Mouse (Mus musculus) thymus, adult 2 months (tissue): ENCODE data around the gene Plgrkt. TPM values are rescaled to one million over a fixed set of nuclear protein-coding genes. Genes with fewer than 3 reads are reported as not detected.
"Not testable (repeated sequence)": the region's sequence is repeated elsewhere in the genome, so short reads cannot be mapped to it uniquely, and the experiment has no call there.

Experiments
- DNase-seq: peaks from one replicate; pipeline ENCODE4 v3.0.0; 2021
- H3K27ac ChIP-seq: fragments of 200-500 bp; 2 replicates; pipeline ENCODE4 v1.5.1; 2012; ENCODE audit warnings: low read length, control low read depth; ENCODE audit not compliant: control insufficient read depth, insufficient read depth
- H3K27me3 ChIP-seq: fragments of 200-500 bp; 2 replicates; pipeline ENCODE4 v1.6.1; 2012; ENCODE audit warnings: mild to moderate bottlenecking, low read length, moderate library complexity, mixed read lengths; ENCODE audit not compliant: control insufficient read depth, insufficient read depth
- H3K36me3 ChIP-seq: fragments of 200-500 bp; 2 replicates; pipeline ENCODE4 v1.6.1; 2012; ENCODE audit warnings: mild to moderate bottlenecking, low read length, moderate library complexity; ENCODE audit not compliant: control insufficient read depth, insufficient read depth
- H3K4me1 ChIP-seq: fragments of 200-500 bp; replicated peaks from 2 replicates; pipeline ENCODE4 v1.6.1; 2012; ENCODE audit warnings: low read length; ENCODE audit not compliant: control insufficient read depth, insufficient read depth
- H3K4me3 ChIP-seq: fragments of 200-500 bp; 2 replicates; pipeline ENCODE4 v1.5.1; 2012; ENCODE audit warnings: mild to moderate bottlenecking, low read length, control low read depth, moderate library complexity; ENCODE audit not compliant: control insufficient read depth, insufficient read depth
- CTCF ChIP-seq: fragments of 200-500 bp; IDR thresholded peaks from 2 replicates; pipeline ENCODE4 v1.5.1; 2012; ENCODE audit warnings: mild to moderate bottlenecking, control low read depth, low read length, moderate library complexity, borderline replicate concordance; ENCODE audit not compliant: control insufficient read depth, poor library complexity, insufficient read depth; ENCODE audit errors: extremely low read depth
- POLR2A ChIP-seq: fragments of 200-500 bp; IDR thresholded peaks from 2 replicates; pipeline ENCODE4 v1.6.1; 2012; ENCODE audit warnings: mild to moderate bottlenecking, low read length, control low read depth, moderate library complexity; ENCODE audit not compliant: control insufficient read depth, poor library complexity, insufficient read depth; ENCODE audit errors: extremely low read depth
- WGBS: fragments of 180-500 bp; shearing (Covaris S2); methylation state at CpG from one replicate; pipeline ENCODE4 v1.1.7; 2018; 5-methylcytosine and 5-hydroxymethylcytosine counted together
- polyA plus RNA-seq: library from polyadenylated mRNA; depleted of rRNA; stranded (reverse); fragments of >200 nt; gene quantifications from 2 replicates; pipeline ENCODE4 v1.2.3, GENCODE M21; 2012; rRNA removed

Plgrkt gene
- polyA plus RNA-seq: 116 and 144 TPM in 2 replicates

DNA sequence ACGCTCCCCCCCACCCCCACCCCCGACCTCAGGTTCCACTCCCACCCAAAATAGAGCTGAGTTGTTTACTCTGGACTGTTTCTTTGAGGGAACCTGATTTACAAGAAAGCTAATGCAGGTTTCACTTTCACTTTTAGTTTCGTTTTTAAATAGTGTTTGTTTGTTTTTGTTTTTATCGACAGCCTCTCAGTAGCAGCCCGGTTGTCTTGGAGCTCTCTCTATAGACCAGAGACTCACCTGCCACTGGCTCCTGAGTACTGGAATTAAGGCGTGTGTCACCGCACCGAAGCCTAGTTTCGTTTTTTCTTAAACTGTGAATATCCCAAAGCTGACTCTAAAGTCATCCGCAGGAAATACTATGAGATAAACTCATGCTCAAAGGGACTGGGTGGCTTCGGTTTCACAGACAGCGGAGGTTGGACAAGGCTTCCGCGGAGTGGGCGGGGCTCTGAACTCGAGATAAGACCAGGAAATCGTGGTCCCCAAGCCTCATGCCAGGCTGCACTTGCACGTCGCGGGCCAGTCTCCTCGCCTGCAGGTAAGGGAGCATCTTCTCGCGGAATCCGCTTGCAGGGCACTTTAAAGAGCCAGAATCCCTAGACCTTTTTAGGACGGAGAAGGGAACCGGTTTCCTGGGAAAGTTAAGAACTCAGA is at the start of gene Plgrkt, which contains the start of gene Cd274:
Plgrkt (minus strand) TSS at position 422 of the 654 bp plus-strand sequence.
Cd274 (plus strand) TSS at position 487 of the 654 bp plus-strand sequence.
- peak; percentile 90 for DNase-seq
- under 1% methylated on average over 26 of the region's 26 CpGs for whole genome bisulfite sequencing
- Histone ChIP-seq H3K4me1 (peaks cover 17% of the 10 kb centered on the region), H3K4me3 (peak within 1 kb of the TSS; percentile 75), H3K27me3 (no peaks in the 10 kb centered on the region), H3K27ac (peak within 1 kb of the TSS; percentile 97), H3K36me3 (no peaks in the 10 kb centered on the region)
- TF ChIP-seq POLR2A (peak; percentile 74; the same call in 1 of the 2 replicates), CTCF (0 out of 2 replicates have a peak, but pooled peaks have one; percentile 42)

DNA sequence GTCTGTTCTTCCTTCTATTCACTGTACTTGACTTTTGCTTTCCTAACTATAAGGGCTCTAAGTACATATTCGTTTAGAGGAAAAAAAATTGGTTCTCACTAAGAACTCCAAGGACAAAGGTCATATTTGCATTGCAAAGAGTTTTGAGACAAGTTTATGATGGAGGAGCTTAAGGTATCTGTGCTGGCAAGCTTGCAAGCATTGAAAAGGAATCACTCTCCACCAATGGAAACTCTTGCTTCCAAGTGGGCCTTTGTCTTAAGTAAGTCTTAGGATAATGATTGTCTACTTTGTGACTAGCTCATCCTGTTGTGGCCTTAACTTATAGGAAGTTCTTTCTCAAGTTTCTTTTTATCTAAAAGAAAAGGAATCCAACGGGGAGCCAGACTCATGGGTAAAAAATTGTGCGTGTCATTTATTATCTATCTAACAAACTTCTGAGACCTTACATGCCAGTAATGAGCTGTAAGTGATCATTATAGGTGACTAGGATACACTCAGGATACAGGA is 49.3 kb upstream of the Plgrkt start:
- Histone ChIP-seq H3K27me3 (no peaks in the 10 kb centered on the region), H3K4me3 (no peak overlapping the region), H3K27ac (no peak overlapping the region), H3K36me3 (no peaks in the 10 kb centered on the region), H3K4me1 (peaks cover 15% of the 10 kb centered on the region)
- DNase-seq: no peak
- 86% methylated on average over 3 of the region's 3 CpGs for WGBS
- TF ChIP-seq CTCF: no peak
- TF ChIP-seq POLR2A: no peak

DNA sequence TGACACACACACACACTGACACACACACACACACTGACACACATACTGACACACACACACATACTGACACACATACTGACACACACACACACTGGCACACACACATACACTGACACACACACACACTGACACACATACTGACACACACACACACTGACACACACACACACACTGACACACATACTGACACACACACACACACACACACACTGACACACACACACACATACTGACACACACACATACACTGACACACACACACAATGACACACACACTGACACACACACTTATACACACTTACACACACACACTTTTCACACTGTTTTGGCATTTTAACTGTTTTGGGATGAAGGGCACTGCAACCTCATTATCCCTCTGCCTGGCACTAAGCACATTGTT is 47.7 kb upstream of the Plgrkt start:
- not testable (repeated sequence) for H3K4me3 ChIP-seq, H3K27ac ChIP-seq, DNase-seq, H3K27me3 ChIP-seq, H3K36me3 ChIP-seq
- peaks cover 15% of the 10 kb centered on the region for H3K4me1 ChIP-seq

DNA sequence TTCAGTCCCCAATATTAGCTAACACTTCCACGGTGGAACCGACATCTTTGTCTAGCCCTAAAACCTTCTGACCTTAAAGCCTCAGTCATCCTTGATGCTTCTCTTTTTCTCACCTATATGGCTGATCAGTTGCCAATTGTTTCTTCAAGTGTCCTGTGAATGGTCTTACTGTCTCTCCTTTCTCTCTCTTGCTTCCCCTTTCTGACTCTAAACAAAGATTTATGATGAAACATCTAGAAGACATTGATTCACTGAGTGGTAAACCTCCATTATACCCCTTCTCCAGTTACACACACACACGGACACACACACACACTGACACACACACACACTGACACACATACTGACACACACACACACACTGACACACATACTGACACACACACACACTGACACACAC is 47.3 kb upstream of the Plgrkt start:
- Histone ChIP-seq H3K27me3 (no peaks in the 10 kb centered on the region), H3K27ac (no peak overlapping the region), H3K4me3 (no peak overlapping the region), H3K36me3 (no peaks in the 10 kb centered on the region), H3K4me1 (peaks cover 15% of the 10 kb centered on the region)
- 84% methylated on average over 3 of the region's 3 CpGs for WGBS
- TF ChIP-seq CTCF: no peak
- TF ChIP-seq POLR2A: no peak
- DNase-seq: no peak

DNA sequence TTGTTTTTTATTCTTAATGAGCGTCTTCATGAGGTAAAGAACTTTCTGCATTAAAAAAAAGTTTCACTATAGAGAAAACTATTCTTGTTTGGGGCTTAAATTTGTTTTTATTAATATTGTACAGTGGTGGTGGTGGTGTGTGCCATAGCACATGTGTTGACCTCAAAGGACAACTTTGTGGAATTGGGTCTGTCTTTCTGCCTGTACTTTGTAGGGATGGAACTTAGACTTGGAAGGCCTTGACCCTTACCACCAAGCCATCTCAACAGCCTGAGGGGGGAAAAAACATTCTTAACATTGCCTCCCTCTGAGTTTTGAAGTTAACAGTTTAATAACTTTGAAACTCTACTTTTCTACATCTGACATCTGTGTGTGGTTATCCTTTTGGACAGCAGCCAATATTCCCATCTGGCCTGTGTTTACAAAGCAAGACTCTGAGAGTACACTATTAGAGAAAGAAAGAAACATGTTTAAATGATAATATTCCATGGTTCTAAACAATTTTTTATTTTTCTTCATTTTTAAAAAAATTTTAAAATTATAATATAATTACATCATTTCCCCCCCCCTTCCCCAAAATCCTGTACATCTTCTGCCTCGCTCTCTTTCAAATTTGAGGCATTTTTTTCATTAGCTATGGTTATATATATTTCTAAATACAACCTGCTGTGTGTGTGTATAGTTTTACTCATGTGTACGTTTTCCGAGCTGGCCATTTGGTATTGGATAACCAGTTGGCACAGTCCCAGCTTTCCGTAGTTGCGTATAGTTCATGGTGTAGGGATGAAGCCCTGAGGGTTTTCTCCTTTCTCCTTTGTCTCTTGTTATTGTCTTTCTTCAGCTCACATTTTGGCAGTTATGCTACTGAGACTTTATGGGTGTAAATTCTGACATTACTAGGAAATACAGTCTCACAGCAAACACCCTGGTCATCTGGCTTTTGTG is 45.6 kb upstream of the Plgrkt start:
- H3K4me3 ChIP-seq: no peak overlapping the region
- DNase-seq: no peak
- 92% methylated on average over 6 of the region's 6 CpGs for WGBS
- H3K27me3 ChIP-seq: no peaks in the 10 kb centered on the region
- no peaks in the 10 kb centered on the region for H3K36me3 ChIP-seq
- H3K4me1 ChIP-seq: peaks cover 5% of the 10 kb centered on the region
- no peak overlapping the region for H3K27ac ChIP-seq
- TF ChIP-seq POLR2A (no peak), CTCF (no peak)

DNA sequence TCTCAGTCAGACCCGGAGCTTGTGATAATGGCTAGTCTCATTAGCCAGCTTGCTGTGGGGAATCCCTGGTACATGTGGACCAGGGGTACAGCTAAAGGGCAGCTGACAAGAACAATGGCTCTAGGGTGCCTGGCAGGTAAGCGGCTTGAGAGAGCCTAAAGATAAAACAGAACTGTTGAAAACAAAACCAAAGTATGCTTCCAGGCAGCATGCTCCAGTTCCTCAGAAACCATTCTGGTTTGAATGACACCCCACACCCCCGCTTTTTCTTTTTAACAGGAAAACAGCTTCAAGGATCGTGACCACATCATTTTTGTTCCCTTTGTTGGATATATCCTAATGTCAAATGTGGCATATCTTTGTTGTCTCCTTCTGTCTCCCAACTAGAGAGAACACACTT is 43.4 kb upstream of the Plgrkt start, which contains the start of gene Pdcd1lg2:
Pdcd1lg2 (plus strand) TSS at position 301 of the 400 bp plus-strand sequence.
- H3K4me1 ChIP-seq: no peaks in the 10 kb centered on the region; the same call in 1 of the 2 replicates
- no peak for TF ChIP-seq POLR2A
- no peak for TF ChIP-seq CTCF
- no peaks in the 10 kb centered on the region for H3K36me3 ChIP-seq
- no peak within 1 kb of the TSS for H3K4me3 ChIP-seq
- H3K27ac ChIP-seq: no peak within 1 kb of the TSS
- no peaks in the 10 kb centered on the region for H3K27me3 ChIP-seq
- DNase-seq: no peak
- 87% methylated on average over 4 of the region's 4 CpGs for WGBS
